Mouse (Mus musculus): ENCODE measurements around the gene Parva.

DNA sequence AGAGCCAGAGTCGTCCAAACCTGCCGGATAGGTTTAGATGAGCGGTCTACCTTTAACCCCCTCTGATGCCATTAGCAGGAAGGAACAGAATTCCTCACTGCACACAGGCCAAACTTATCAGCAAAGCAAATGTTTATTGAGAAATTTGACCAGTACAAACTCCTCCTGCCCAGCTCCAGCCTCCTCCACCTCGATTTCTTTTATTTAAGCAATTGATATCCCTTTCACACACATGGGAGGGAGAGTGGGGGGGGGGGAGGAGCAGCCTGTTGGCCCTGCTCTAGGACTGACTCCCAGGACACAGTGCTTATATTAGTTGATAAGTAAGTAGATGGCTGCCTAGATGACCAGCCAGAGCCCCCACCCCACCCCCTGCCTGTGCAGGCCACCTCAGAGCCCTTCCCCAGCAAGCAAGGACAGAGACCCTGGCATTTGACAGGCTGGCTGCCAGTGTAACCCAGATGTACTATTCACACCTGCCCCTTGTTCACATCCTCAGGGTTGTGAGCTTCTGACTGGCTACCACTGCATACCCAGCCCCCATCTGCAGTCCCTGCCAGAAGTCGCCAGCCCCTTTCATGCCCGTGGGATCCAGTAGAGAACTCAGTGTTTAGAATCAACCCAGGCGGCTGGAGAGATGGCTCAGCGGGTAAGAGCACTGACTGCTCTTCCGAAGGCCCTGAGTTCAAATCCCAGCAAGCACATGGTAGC lies 71.4 kb downstream of the Parva start:
- TF ChIP-seq CTCF (IDR thresholded peaks at IDR 0.05) (no peak), EP300 (IDR thresholded peaks at IDR 0.05) (no peak)
